8 mouse cellular contexts compared by ENCODE assay signal in genomic region chr11:100362209-100362978, GRCm38 (mm10). TPM values are rescaled to one million over a fixed set of nuclear protein-coding genes. Genes with fewer than 3 reads are reported as not detected.
DNase-seq lines count a peak whose midpoint lies in the region; ATAC-seq and TF ChIP-seq lines count a peak whose summit lies in the region.

No protein-coding gene starts in this region.

- DNase-seq in 3T3-L1 (ENCODE audit: low read depth, low spot score), result peak; percentile 88
- peak; percentile 77 to 94 for DNase-seq in adrenal gland, adult (ENCODE audit: inconsistent age in 2 of 2, low spot score in 1 of 2)
- peak; percentile 73 for DNase-seq in gastrocnemius, postnatal 14 days
- peak; percentile 52 to 77 for DNase-seq in left cerebral cortex, postnatal 36 days (ENCODE audit: low spot score in 2 of 2)
- DNase-seq in spleen, postnatal 14 days (ENCODE audit: low spot score in 2 of 2), result peak; percentile 42 to 68

- intact Hi-C loops in gastrocnemius, postnatal 14 days (cut with DNase I; ENCODE audit: low total_unique reads), result loop anchor here (2.0 kb wide), 1 partner anchor 46 kb away; no protein-coding TSS in a partner anchor
- intact Hi-C loops in left cerebral cortex, postnatal 36 days (cut with DNase I), result loop anchor here (1.0 kb wide), 1 partner anchor 46 kb away; no protein-coding TSS in a partner anchor

- no peak for TF ChIP-seq POLR2A in cortical plate, adult 2 months (IDR thresholded peaks at IDR 0.05; ENCODE audit: extremely low read depth, insufficient read depth, low read length)

- H3K36me3 ChIP-seq in intestine, postnatal 0 days (ENCODE audit: control insufficient read depth, insufficient read depth), result no peaks in the 10 kb centered on the region
- H3K36me3 ChIP-seq in midbrain, embryonic 16.5 days (ENCODE audit: control insufficient read depth, insufficient read depth, low read length), result no peaks in the 10 kb centered on the region

- TF ChIP-seq CTCF in cortical plate, adult 2 months (IDR thresholded peaks at IDR 0.05; ENCODE audit: extremely low read depth, insufficient read depth, low read length), result peak; percentile 96
- peak; percentile 93 for TF ChIP-seq CTCF in intestine, postnatal 0 days (IDR thresholded peaks at IDR 0.05; ENCODE audit: low read depth)

- H3K4me3 ChIP-seq in cortical plate, adult 2 months (ENCODE audit: insufficient read depth, low read length), result no peak overlapping the region
- no peak overlapping the region for H3K4me3 ChIP-seq in intestine, postnatal 0 days (ENCODE audit: low read depth, low read length)
- H3K4me3 ChIP-seq in midbrain, embryonic 16.5 days (ENCODE audit: low read depth, low read length), result no peak overlapping the region

- H3K9me3 ChIP-seq in intestine, postnatal 0 days (ENCODE audit: control insufficient read depth), result no peaks in the 10 kb centered on the region
- H3K9me3 ChIP-seq in midbrain, embryonic 16.5 days (replicated peaks; ENCODE audit: control insufficient read depth, low read length, poor library complexity, severe bottlenecking), result no peaks in the 10 kb centered on the region

- WGBS in intestine, postnatal 0 days, result 12% methylated on average over 8 of the region's 8 CpGs
- whole genome bisulfite sequencing in midbrain, embryonic 16.5 days, result 10% methylated on average over 8 of the region's 8 CpGs

- H3K4me1 ChIP-seq in cortical plate, adult 2 months (ENCODE audit: control insufficient read depth, insufficient read depth, low read length), result no peaks in the 10 kb centered on the region
- H3K4me1 ChIP-seq in intestine, postnatal 0 days (replicated peaks; ENCODE audit: control insufficient read depth, insufficient read depth, low read length), result no peaks in the 10 kb centered on the region
- peaks cover 2% of the 10 kb centered on the region; the same call in 1 of the 2 replicates for H3K4me1 ChIP-seq in midbrain, embryonic 16.5 days (ENCODE audit: control insufficient read depth, insufficient read depth, low read length)

- peaks cover 11% of the 10 kb centered on the region; the same call in 1 of the 2 replicates for H3K27me3 ChIP-seq in intestine, postnatal 0 days (replicated peaks; ENCODE audit: control insufficient read depth, insufficient read depth, low read length)
- H3K27me3 ChIP-seq in midbrain, embryonic 16.5 days (ENCODE audit: control insufficient read depth, insufficient read depth, low read depth, low read length), result 0 out of 2 replicates have a peak, but pooled peaks cover 5% of the 10 kb centered on the region

- H3K9ac ChIP-seq in intestine, postnatal 0 days (ENCODE audit: low read depth, low read length), result no peak overlapping the region
- H3K9ac ChIP-seq in midbrain, embryonic 16.5 days (ENCODE audit: low read depth, low read length), result peak overlapping the region; percentile 20; the same call in 1 of the 2 replicates

- H3K27ac ChIP-seq in cortical plate, adult 2 months (ENCODE audit: insufficient read depth, low read length), result no peak overlapping the region
- no peak overlapping the region for H3K27ac ChIP-seq in intestine, postnatal 0 days (ENCODE audit: low read depth, low read length)
- H3K27ac ChIP-seq in midbrain, embryonic 16.5 days (ENCODE audit: low read length), result 0 out of 2 replicates have a peak overlapping the region, but pooled peaks have one; percentile 35

- no peak overlapping the region for H3K4me2 ChIP-seq in intestine, postnatal 0 days (replicated peaks; ENCODE audit: low read depth)
- no peak overlapping the region for H3K4me2 ChIP-seq in midbrain, embryonic 16.5 days (ENCODE audit: low read length)

- ATAC-seq in intestine, postnatal 0 days, result peak; percentile 28; the same call in 1 of the 2 replicates
- peak; percentile 46; the same call in 1 of the 2 replicates for ATAC-seq in midbrain, embryonic 16.5 days

RNA-seq across cellular contexts. Expression of gene Hap1, which starts 6.5 kb away (rescaled TPM):
- polyA plus RNA-seq in cortical plate, adult 2 months (2012; rRNA removed), result 76.5 and 83.3 TPM in 2 replicates
- under 1 TPM; 0.66 to 0.82 TPM for total RNA-seq in gastrocnemius, postnatal 14 days (2021)
- 10.0 and 10.4 TPM in 2 replicates for polyA plus RNA-seq in intestine, postnatal 0 days (2015; fragmentation: Nextera tagmentation; extraction: Ambion mirVana)
- 100 to 1,000 TPM in 1 of 2 experiments, 10 to 100 TPM in 1; 88.1 to 173 TPM for total RNA-seq in left cerebral cortex, postnatal 36 days (2021)
- 417 and 440 TPM in 2 replicates for polyA plus RNA-seq in midbrain, embryonic 16.5 days (2015; fragmentation: Nextera tagmentation; extraction: Ambion mirVana)

RNA-seq across cellular contexts. Expression of gene Gast, which starts 28.2 kb away (rescaled TPM):
- 0.33 TPM in 1 of 2 replicates, not detected in the other for polyA plus RNA-seq in cortical plate, adult 2 months (2012; rRNA removed)
- total RNA-seq in gastrocnemius, postnatal 14 days (2021), result not detected
- 1.1 and 5.0 TPM in 2 replicates for polyA plus RNA-seq in intestine, postnatal 0 days (2015; fragmentation: Nextera tagmentation; extraction: Ambion mirVana)
- not detected for total RNA-seq in left cerebral cortex, postnatal 36 days (2021)
- 0.46 and 1.6 TPM in 2 replicates for polyA plus RNA-seq in midbrain, embryonic 16.5 days (2015; fragmentation: Nextera tagmentation; extraction: Ambion mirVana)

RNA-seq across cellular contexts. Expression of gene Jup, which starts 35.2 kb away (rescaled TPM):
- polyA plus RNA-seq in cortical plate, adult 2 months (2012; rRNA removed), result 40.9 and 48.2 TPM in 2 replicates
- 10 to 100 TPM; 88.5 to 89.4 TPM for total RNA-seq in gastrocnemius, postnatal 14 days (2021)
- polyA plus RNA-seq in intestine, postnatal 0 days (2015; fragmentation: Nextera tagmentation; extraction: Ambion mirVana), result 102 and 103 TPM in 2 replicates
- total RNA-seq in left cerebral cortex, postnatal 36 days (2021), result 10 to 100 TPM; 44.1 to 49.2 TPM
- 99.7 and 109 TPM in 2 replicates for polyA plus RNA-seq in midbrain, embryonic 16.5 days (2015; fragmentation: Nextera tagmentation; extraction: Ambion mirVana)

RNA-seq across cellular contexts. Expression of gene Eif1, which starts 42.7 kb away (rescaled TPM):
- polyA plus RNA-seq in cortical plate, adult 2 months (2012; rRNA removed), result 534 and 549 TPM in 2 replicates
- 100 to 1,000 TPM; 781 to 791 TPM for total RNA-seq in gastrocnemius, postnatal 14 days (2021)
- 1,650 and 1,730 TPM in 2 replicates for polyA plus RNA-seq in intestine, postnatal 0 days (2015; fragmentation: Nextera tagmentation; extraction: Ambion mirVana)
- 100 to 1,000 TPM; 712 to 762 TPM for total RNA-seq in left cerebral cortex, postnatal 36 days (2021)
- 1,185 and 1,247 TPM in 2 replicates for polyA plus RNA-seq in midbrain, embryonic 16.5 days (2015; fragmentation: Nextera tagmentation; extraction: Ambion mirVana)

RNA-seq across cellular contexts. Expression of gene P3h4, which starts 52.2 kb away (rescaled TPM):
- polyA plus RNA-seq in cortical plate, adult 2 months (2012; rRNA removed), result 14.4 and 15.3 TPM in 2 replicates
- total RNA-seq in gastrocnemius, postnatal 14 days (2021), result 10 to 100 TPM; 10.9 to 12.0 TPM
- polyA plus RNA-seq in intestine, postnatal 0 days (2015; fragmentation: Nextera tagmentation; extraction: Ambion mirVana), result 17.0 and 17.2 TPM in 2 replicates
- 10 to 100 TPM in 1 of 2 experiments, 1 to 10 TPM in 1; 7.9 to 10.6 TPM for total RNA-seq in left cerebral cortex, postnatal 36 days (2021)
- polyA plus RNA-seq in midbrain, embryonic 16.5 days (2015; fragmentation: Nextera tagmentation; extraction: Ambion mirVana), result 20.7 and 20.8 TPM in 2 replicates
